Mouse (Mus musculus) embryonic fibroblast, embryonic 13.5 days (primary cell): Measurements from ENCODE around the gene Nrap. TPM values are rescaled to one million over a fixed set of nuclear protein-coding genes. Genes with fewer than 3 reads are reported as not detected.

ENCODE experiments used
- H3K27ac ChIP-seq: 2 replicates; pipeline ENCODE4 v1.5.1; 2012; ENCODE audit warnings: low read length, control low read depth, inconsistent platforms; ENCODE audit not compliant: insufficient read depth
- H3K4me1 ChIP-seq: 2 replicates; pipeline ENCODE4 v1.6.1; 2011; ENCODE audit warnings: low read length; ENCODE audit not compliant: control insufficient read depth, insufficient read depth
- H3K4me3 ChIP-seq: 2 replicates; pipeline ENCODE4 v1.5.1; 2011; ENCODE audit warnings: mild to moderate bottlenecking, control low read depth, low read length; ENCODE audit not compliant: insufficient read depth
- CTCF ChIP-seq: IDR thresholded peaks from 2 replicates; pipeline ENCODE4 v1.5.1; 2011; ENCODE audit warnings: mild to moderate bottlenecking, control low read depth, low read length, moderate library complexity, borderline replicate concordance; ENCODE audit not compliant: insufficient read depth
- POLR2A ChIP-seq: IDR thresholded peaks from 2 replicates; pipeline ENCODE4 v1.6.1; 2011; ENCODE audit warnings: low read depth, mild to moderate bottlenecking, control low read depth, low read length, moderate library complexity
- polyA plus RNA-seq: library from polyadenylated mRNA; stranded (reverse); fragments of >200 nt; gene quantifications from 2 replicates; pipeline ENCODE4 v1.2.4, GENCODE M21; 2011; ENCODE audit warnings: low read depth; ENCODE audit not compliant: missing spikeins, insufficient read length

Gene Nrap
- polyA plus RNA-seq, 1 experiment, result 0.21 TPM

- Histone ChIP-seq H3K4me1 (peaks cover 7% of the 10 kb centered on the region), H3K27ac (no peak overlapping the region), H3K4me3 (no peak overlapping the region)
- TF ChIP-seq CTCF (no peak), POLR2A (no peak)
These were observed 102.1 kb downstream of the Nrap start for GRCm38 (mm10) chr19:56287580-56288367.

GRCm38 (mm10) chr19:56286866-56287265, 103.0 kb downstream of the Nrap start, which contains the start of gene Habp2:
TSS of gene Habp2 (plus strand) at chr19:56287137.
- TF ChIP-seq POLR2A, result no peak
- no peak for TF ChIP-seq CTCF
- H3K27ac ChIP-seq, result no peak within 1 kb of the TSS
- peaks cover 7% of the 10 kb centered on the region for H3K4me1 ChIP-seq
- H3K4me3 ChIP-seq, result no peak within 1 kb of the TSS

GRCm38 (mm10) chr19:56285222-56285621, 104.6 kb downstream of the Nrap start:
- Histone ChIP-seq H3K4me3 (no peak overlapping the region), H3K4me1 (peaks cover 7% of the 10 kb centered on the region), H3K27ac (peak overlapping the region; percentile 20; the same call in 1 of the 2 replicates)
- TF ChIP-seq POLR2A, result no peak
- no peak for TF ChIP-seq CTCF

- no peak for TF ChIP-seq CTCF
- no peak for TF ChIP-seq POLR2A
- Histone ChIP-seq H3K27ac (no peak overlapping the region), H3K4me3 (no peak overlapping the region), H3K4me1 (no peaks in the 10 kb centered on the region)
These were observed 111.5 kb downstream of the Nrap start for GRCm38 (mm10) chr19:56278366-56278765.

- Histone ChIP-seq H3K4me1 (no peaks in the 10 kb centered on the region), H3K4me3 (no peak overlapping the region), H3K27ac (no peak overlapping the region)
- TF ChIP-seq POLR2A (no peak), CTCF (no peak)
These were observed 111.9 kb downstream of the Nrap start for GRCm38 (mm10) chr19:56277951-56278350.

- H3K4me3 ChIP-seq, result no peak overlapping the region
- TF ChIP-seq CTCF (peak; percentile 46; the same call in 1 of the 2 replicates), POLR2A (no peak)
- no peak overlapping the region for H3K27ac ChIP-seq
- no peaks in the 10 kb centered on the region for H3K4me1 ChIP-seq
These were observed 112.6 kb downstream of the Nrap start for GRCm38 (mm10) chr19:56277140-56277804.

GRCm38 (mm10) chr19:56272081-56272480, 117.8 kb downstream of the Nrap start:
- TF ChIP-seq POLR2A (no peak), CTCF (no peak)
- H3K4me3 ChIP-seq, result no peak overlapping the region
- H3K4me1 ChIP-seq, result no peaks in the 10 kb centered on the region
- H3K27ac ChIP-seq, result no peak overlapping the region

Other genes with a start within 250 kb of the Nrap start
- gene Habp2, start 102.9 kb downstream of the Nrap start, polyA plus RNA-seq, result not detected in 2 replicates
- gene Casp7, start 7.1 kb upstream of the Nrap start, polyA plus RNA-seq, result 14.9 and 18.2 TPM in 2 replicates
- gene Plekhs1, start 71.6 kb upstream of the Nrap start, polyA plus RNA-seq, result 0.16 and 0.20 TPM in 2 replicates
- 16.8 and 22.3 TPM in 2 replicates for gene Dclre1a, start 158.2 kb upstream of the Nrap start, polyA plus RNA-seq
- 19.3 and 20.2 TPM in 2 replicates for gene Nhlrc2, start 158.2 kb upstream of the Nrap start, polyA plus RNA-seq